Mouse (Mus musculus): ENCODE measurements around the gene Cyba. TPM values are rescaled to one million over a fixed set of nuclear protein-coding genes. Genes with fewer than 3 reads are reported as not detected.

Cyba gene
- polyA plus RNA-seq (2015; fragmentation: Nextera tagmentation; extraction: Ambion mirVana): 133 and 153 TPM in 2 replicates

- peak; percentile 62 for DNase-seq
- WGBS (ENCODE audit: insufficient replicate concordance): 3% methylated on average over 45 of the region's 45 CpGs
- peaks cover 32% of the 10 kb centered on the region for H3K36me3 ChIP-seq
Measured at GRCm38 (mm10) chr8:122432443-122433268, at the start of gene Cyba. TSS of gene Cyba (minus strand) at chr8:122432930.

GRCm38 (mm10) chr8:122482448-122482847 is 49.7 kb upstream of the Cyba start:
- Histone ChIP-seq H3K4me1 (replicated peaks) (peaks cover 3% of the 10 kb centered on the region; the same call in 1 of the 2 replicates), H3K4me3 (replicated peaks) (no peak overlapping the region), H3K27ac (no peak overlapping the region), H3K36me3 (peaks cover 100% of the 10 kb centered on the region), H3K27me3 (no peaks in the 10 kb centered on the region), H3K4me2 (no peak overlapping the region), H3K9me3 (replicated peaks) (no peaks in the 10 kb centered on the region), H3K9ac (no peak overlapping the region)
- DNase-seq (no peak), ATAC-seq (ENCODE audit: low read depth) (no peak)
- WGBS (ENCODE audit: insufficient replicate concordance): 94% methylated on average over 8 of the region's 8 CpGs

More at GRCm38 (mm10) chr8:122432443-122433268, at the start of gene Cyba:
- peak within 1 kb of the TSS; percentile 85 for H3K4me2 ChIP-seq
- H3K9ac ChIP-seq: peak within 1 kb of the TSS; percentile 74
- ATAC-seq (ENCODE audit: low read depth): peak; percentile 77
- H3K9me3 ChIP-seq (replicated peaks): 0 out of 2 replicates have a peak, but pooled peaks cover 4% of the 10 kb centered on the region
- peaks cover 40% of the 10 kb centered on the region for H3K4me1 ChIP-seq (replicated peaks)
- peak within 1 kb of the TSS; percentile 64 for H3K4me3 ChIP-seq (replicated peaks)
- peak within 1 kb of the TSS; percentile 73 for H3K27ac ChIP-seq
- peaks cover 13% of the 10 kb centered on the region; the same call in 1 of the 2 replicates for H3K27me3 ChIP-seq

- Histone ChIP-seq H3K36me3 (peaks cover 55% of the 10 kb centered on the region), H3K9ac (peak within 1 kb of the TSS; percentile 96), H3K4me2 (peak within 1 kb of the TSS; percentile 92), H3K27ac (peak within 1 kb of the TSS; percentile 84), H3K4me1 (replicated peaks) (peaks cover 41% of the 10 kb centered on the region), H3K4me3 (replicated peaks) (peak within 1 kb of the TSS; percentile 99), H3K9me3 (replicated peaks) (no peaks in the 10 kb centered on the region), H3K27me3 (no peaks in the 10 kb centered on the region)
- DNase-seq: peak; percentile 89
- WGBS (ENCODE audit: insufficient replicate concordance): under 1% methylated on average over 99 of the region's 103 CpGs
- peak; percentile 84 for ATAC-seq (ENCODE audit: low read depth)
Measured at GRCm38 (mm10) chr8:122475580-122476320, 43.0 kb upstream of the Cyba start, which contains the start of the genes Rnf166 and Ctu2. TSS of gene Rnf166 (minus strand) at chr8:122476064. TSS of gene Ctu2 (plus strand) at chr8:122476143.

- peak overlapping the region; percentile 92 for H3K4me2 ChIP-seq
- H3K36me3 ChIP-seq: peaks cover 48% of the 10 kb centered on the region
- H3K4me1 ChIP-seq (replicated peaks): peaks cover 42% of the 10 kb centered on the region
- no peaks in the 10 kb centered on the region for H3K9me3 ChIP-seq (replicated peaks)
- H3K9ac ChIP-seq: peak overlapping the region; percentile 96
- 4% methylated on average over 16 of the region's 16 CpGs for WGBS (ENCODE audit: insufficient replicate concordance)
- H3K4me3 ChIP-seq (replicated peaks): peak overlapping the region; percentile 99
- DNase-seq (peak; percentile 35), ATAC-seq (ENCODE audit: low read depth) (peak; percentile 49)
- peak overlapping the region; percentile 84 for H3K27ac ChIP-seq
- no peaks in the 10 kb centered on the region for H3K27me3 ChIP-seq
Measured at GRCm38 (mm10) chr8:122474951-122475560, 42.3 kb upstream of the Cyba start.

- peak overlapping the region; percentile 92 for H3K4me2 ChIP-seq
- no peaks in the 10 kb centered on the region for H3K27me3 ChIP-seq
- peaks cover 48% of the 10 kb centered on the region for H3K4me1 ChIP-seq (replicated peaks)
- H3K9me3 ChIP-seq (replicated peaks): no peaks in the 10 kb centered on the region
- H3K27ac ChIP-seq: peak overlapping the region; percentile 57
- no peak for ATAC-seq (ENCODE audit: low read depth)
- DNase-seq: no peak
- peak overlapping the region; percentile 99 for H3K4me3 ChIP-seq (replicated peaks)
- peak overlapping the region; percentile 96; the same call in 1 of the 2 replicates for H3K9ac ChIP-seq
- H3K36me3 ChIP-seq: peaks cover 37% of the 10 kb centered on the region
- WGBS (ENCODE audit: insufficient replicate concordance): 46% methylated on average over 8 of the region's 8 CpGs
Measured at GRCm38 (mm10) chr8:122473911-122474421, 41.2 kb upstream of the Cyba start.

- no peak overlapping the region for H3K9ac ChIP-seq
- ATAC-seq (ENCODE audit: low read depth) (no peak), DNase-seq (no peak)
- H3K4me3 ChIP-seq (replicated peaks): no peak overlapping the region
- peaks cover 32% of the 10 kb centered on the region for H3K4me1 ChIP-seq (replicated peaks)
- no peak overlapping the region for H3K4me2 ChIP-seq
- H3K36me3 ChIP-seq: peaks cover 33% of the 10 kb centered on the region
- WGBS (ENCODE audit: insufficient replicate concordance): 71% methylated on average over 5 of the region's 5 CpGs
- no peaks in the 10 kb centered on the region for H3K9me3 ChIP-seq (replicated peaks)
- H3K27me3 ChIP-seq: no peaks in the 10 kb centered on the region
- H3K27ac ChIP-seq: no peak overlapping the region
Measured at GRCm38 (mm10) chr8:122470691-122471090, 38.0 kb upstream of the Cyba start.

GRCm38 (mm10) chr8:122469965-122470364 is 37.2 kb upstream of the Cyba start:
- no peak for ATAC-seq (ENCODE audit: low read depth)
- no peak overlapping the region for H3K9ac ChIP-seq
- DNase-seq: no peak
- H3K4me3 ChIP-seq (replicated peaks): no peak overlapping the region
- WGBS (ENCODE audit: insufficient replicate concordance): 88% methylated on average over 10 of the region's 10 CpGs
- H3K27me3 ChIP-seq: no peaks in the 10 kb centered on the region
- H3K36me3 ChIP-seq: peaks cover 33% of the 10 kb centered on the region
- H3K4me1 ChIP-seq (replicated peaks): peaks cover 34% of the 10 kb centered on the region
- H3K9me3 ChIP-seq (replicated peaks): no peaks in the 10 kb centered on the region
- no peak overlapping the region for H3K4me2 ChIP-seq
- H3K27ac ChIP-seq: no peak overlapping the region

- Histone ChIP-seq H3K4me2 (no peak overlapping the region), H3K36me3 (peaks cover 33% of the 10 kb centered on the region), H3K9ac (no peak overlapping the region), H3K4me3 (replicated peaks) (no peak overlapping the region), H3K27me3 (no peaks in the 10 kb centered on the region), H3K4me1 (replicated peaks) (peaks cover 34% of the 10 kb centered on the region), H3K9me3 (replicated peaks) (no peaks in the 10 kb centered on the region), H3K27ac (no peak overlapping the region)
- ATAC-seq (ENCODE audit: low read depth) (no peak), DNase-seq (no peak)
- WGBS (ENCODE audit: insufficient replicate concordance): 72% methylated on average over 6 of the region's 6 CpGs
Measured at GRCm38 (mm10) chr8:122469407-122469806, 36.7 kb upstream of the Cyba start.

GRCm38 (mm10) chr8:122467816-122468215 is 35.1 kb upstream of the Cyba start:
- peaks cover 23% of the 10 kb centered on the region for H3K36me3 ChIP-seq
- no peak overlapping the region for H3K4me3 ChIP-seq (replicated peaks)
- H3K27me3 ChIP-seq: peaks cover 4% of the 10 kb centered on the region; the same call in 1 of the 2 replicates
- no peak overlapping the region for H3K9ac ChIP-seq
- DNase-seq (no peak), ATAC-seq (ENCODE audit: low read depth) (no peak)
- no peak overlapping the region for H3K4me2 ChIP-seq
- no peak overlapping the region for H3K27ac ChIP-seq
- no peaks in the 10 kb centered on the region for H3K9me3 ChIP-seq (replicated peaks)
- H3K4me1 ChIP-seq (replicated peaks): peaks cover 35% of the 10 kb centered on the region
- WGBS (ENCODE audit: insufficient replicate concordance): 81% methylated on average over 13 of the region's 13 CpGs

GRCm38 (mm10) chr8:122464985-122465384 is 32.3 kb upstream of the Cyba start:
- H3K36me3 ChIP-seq: peaks cover 15% of the 10 kb centered on the region
- WGBS (ENCODE audit: insufficient replicate concordance): 23% methylated on average over 7 of the region's 7 CpGs
- H3K4me2 ChIP-seq: no peak overlapping the region
- H3K4me3 ChIP-seq (replicated peaks): no peak overlapping the region
- peak overlapping the region; percentile 29; the same call in 1 of the 2 replicates for H3K27ac ChIP-seq
- peaks cover 32% of the 10 kb centered on the region for H3K27me3 ChIP-seq
- peaks cover 54% of the 10 kb centered on the region for H3K4me1 ChIP-seq (replicated peaks)
- ATAC-seq (ENCODE audit: low read depth) (peak; percentile 22), DNase-seq (no peak)
- H3K9ac ChIP-seq: no peak overlapping the region
- H3K9me3 ChIP-seq (replicated peaks): no peaks in the 10 kb centered on the region

Data from liver, embryonic 13.5 days (tissue).